Mouse (Mus musculus) stomach, embryonic 14.5 days (tissue): ENCODE results near the gene Rcc2. TPM values are rescaled to one million over a fixed set of nuclear protein-coding genes. Genes with fewer than 3 reads are reported as not detected.

ENCODE experiments used
- ATAC-seq: fragments of 200-750 bp; cut with Nextera tagmentation; 2 replicates; pipeline ENCODE4 v1.8.0; 2017; ENCODE audit warnings: low read depth, moderate TSS enrichment; ENCODE audit not compliant: insufficient number of reproducible peaks, insufficient read depth, low FRiP score
- H3K27ac ChIP-seq: fragments of 300-500 bp; sonication (generic); 2 replicates; pipeline ENCODE4 v1.5.1; 2014; ENCODE audit warnings: mild to moderate bottlenecking, low read length, moderate library complexity, mixed read lengths
- H3K27me3 ChIP-seq: fragments of 300-500 bp; sonication (generic); 2 replicates; pipeline ENCODE4 v1.6.1; 2014; ENCODE audit warnings: low read length, control low read depth, mixed read lengths; ENCODE audit not compliant: control insufficient read depth, insufficient read depth
- H3K36me3 ChIP-seq: fragments of 300-500 bp; sonication (generic); 2 replicates; pipeline ENCODE4 v1.6.1; 2014; ENCODE audit warnings: mild to moderate bottlenecking, control low read depth, low read length, moderate library complexity, mixed read lengths; ENCODE audit not compliant: control insufficient read depth, insufficient read depth
- H3K4me1 ChIP-seq: fragments of 300-500 bp; sonication (generic); 2 replicates; pipeline ENCODE4 v1.6.1; 2014; ENCODE audit warnings: low read length, control low read depth, mixed read lengths; ENCODE audit not compliant: control insufficient read depth, insufficient read depth
- H3K4me2 ChIP-seq: fragments of 300-500 bp; sonication (generic); replicated peaks from 2 replicates; pipeline ENCODE4 v1.6.1; 2014; ENCODE audit warnings: low read depth, low read length, control low read depth
- H3K4me3 ChIP-seq: fragments of 300-500 bp; sonication (generic); 2 replicates; pipeline ENCODE4 v1.5.1; 2014; ENCODE audit warnings: low read depth, low read length, control low read depth
- H3K9ac ChIP-seq: fragments of 300-500 bp; sonication (generic); replicated peaks from 2 replicates; pipeline ENCODE4 v1.6.1; 2014; ENCODE audit warnings: low read depth, mild to moderate bottlenecking, control low read depth, low read length, moderate library complexity, mixed read lengths
- H3K9me3 ChIP-seq: fragments of 300-500 bp; sonication (generic); 2 replicates; pipeline ENCODE4 v1.6.1; 2016; ENCODE audit warnings: low read depth, low read length, control low read depth; ENCODE audit not compliant: control insufficient read depth
- WGBS: fragments of 180-500 bp; shearing (Covaris S2); extraction: QIAGEN DNeasy Blood & Tissue Kit; methylation state at CpG from one replicate; pipeline ENCODE4 v1.1.7; 2014; 5-methylcytosine and 5-hydroxymethylcytosine counted together
- polyA plus RNA-seq: library from polyadenylated mRNA; unstranded; fragments of >200 nt; fragmentation: Nextera tagmentation; extraction: Ambion mirVana; gene quantifications from 2 replicates; pipeline ENCODE4 v1.2.1, GENCODE M21; 2014

Rcc2 gene
- 26.2 and 26.6 TPM in 2 replicates for polyA plus RNA-seq

GRCm38 (mm10) chr4:140700269-140701018 lies at the start of gene Rcc2:
Gene Rcc2 (plus strand): TSS chr4:140700541.
- Histone ChIP-seq H3K4me2 (peak within 1 kb of the TSS; percentile 78), H3K27ac (peak within 1 kb of the TSS; percentile 98), H3K9ac (peak within 1 kb of the TSS; percentile 94), H3K27me3 (0 out of 2 replicates have a peak, but pooled peaks cover 3% of the 10 kb centered on the region), H3K4me1 (peaks cover 18% of the 10 kb centered on the region), H3K9me3 (no peaks in the 10 kb centered on the region), H3K4me3 (peak within 1 kb of the TSS; percentile 81), H3K36me3 (peaks cover 4% of the 10 kb centered on the region; the same call in 1 of the 2 replicates)
- ATAC-seq, result no peak
- WGBS, result 8% methylated on average over 20 of the region's 20 CpGs

- no peak overlapping the region for H3K27ac ChIP-seq
- peaks cover 25% of the 10 kb centered on the region for H3K4me1 ChIP-seq
- ATAC-seq, result no peak
- no peaks in the 10 kb centered on the region for H3K9me3 ChIP-seq
- WGBS, result 39% methylated on average over 14 of the region's 14 CpGs
- no peak overlapping the region for H3K4me2 ChIP-seq
- no peaks in the 10 kb centered on the region for H3K36me3 ChIP-seq
- no peak overlapping the region for H3K9ac ChIP-seq
- no peak overlapping the region for H3K4me3 ChIP-seq
- H3K27me3 ChIP-seq, result no peaks in the 10 kb centered on the region
Measured at GRCm38 (mm10) chr4:140653835-140654583, 46.3 kb upstream of the Rcc2 start.

- Histone ChIP-seq H3K4me3 (no peak overlapping the region), H3K27ac (no peak overlapping the region), H3K4me1 (peaks cover 19% of the 10 kb centered on the region), H3K4me2 (no peak overlapping the region), H3K9ac (no peak overlapping the region), H3K27me3 (no peaks in the 10 kb centered on the region), H3K9me3 (no peaks in the 10 kb centered on the region), H3K36me3 (no peaks in the 10 kb centered on the region)
- ATAC-seq, result no peak
- 78% methylated on average over 8 of the region's 8 CpGs for WGBS
Measured at GRCm38 (mm10) chr4:140654798-140655197, 45.5 kb upstream of the Rcc2 start.

- WGBS, result 72% methylated on average over 8 of the region's 8 CpGs
- Histone ChIP-seq H3K9me3 (no peaks in the 10 kb centered on the region), H3K9ac (no peak overlapping the region), H3K4me1 (peaks cover 19% of the 10 kb centered on the region), H3K36me3 (no peaks in the 10 kb centered on the region), H3K4me3 (no peak overlapping the region), H3K27me3 (no peaks in the 10 kb centered on the region), H3K27ac (no peak overlapping the region), H3K4me2 (no peak overlapping the region)
- ATAC-seq, result no peak
Measured at GRCm38 (mm10) chr4:140656529-140656928, 43.8 kb upstream of the Rcc2 start.

- H3K4me1 ChIP-seq, result peaks cover 28% of the 10 kb centered on the region
Measured at GRCm38 (mm10) chr4:140657681-140658575, 42.4 kb upstream of the Rcc2 start.

GRCm38 (mm10) chr4:140661406-140662022 lies 38.8 kb upstream of the Rcc2 start:
- no peak for ATAC-seq
- no peak overlapping the region for H3K27ac ChIP-seq
- no peaks in the 10 kb centered on the region for H3K36me3 ChIP-seq
- H3K9me3 ChIP-seq, result no peaks in the 10 kb centered on the region
- H3K4me3 ChIP-seq, result no peak overlapping the region
- H3K4me1 ChIP-seq, result peaks cover 38% of the 10 kb centered on the region
- H3K4me2 ChIP-seq, result no peak overlapping the region
- H3K9ac ChIP-seq, result no peak overlapping the region
- no peaks in the 10 kb centered on the region for H3K27me3 ChIP-seq
- 75% methylated on average over 18 of the region's 18 CpGs for WGBS

More at GRCm38 (mm10) chr4:140657681-140658575, 42.4 kb upstream of the Rcc2 start:
- Histone ChIP-seq H3K9ac (no peak overlapping the region), H3K4me2 (peak overlapping the region; percentile 22; the same call in 1 of the 2 replicates), H3K27me3 (no peaks in the 10 kb centered on the region), H3K36me3 (no peaks in the 10 kb centered on the region), H3K4me3 (0 out of 2 replicates have a peak overlapping the region, but pooled peaks have one; percentile 7), H3K27ac (peak overlapping the region; percentile 87), H3K9me3 (no peaks in the 10 kb centered on the region)
- ATAC-seq, result peak; percentile 76; the same call in 1 of the 2 replicates
- 10% methylated on average over 24 of the region's 24 CpGs for WGBS

GRCm38 (mm10) chr4:140662453-140662852 lies 37.9 kb upstream of the Rcc2 start:
- 32% methylated on average over 7 of the region's 7 CpGs for WGBS
- no peak overlapping the region for H3K9ac ChIP-seq
- peaks cover 34% of the 10 kb centered on the region for H3K4me1 ChIP-seq
- no peak overlapping the region for H3K4me2 ChIP-seq
- no peak overlapping the region for H3K27ac ChIP-seq
- H3K27me3 ChIP-seq, result no peaks in the 10 kb centered on the region
- H3K36me3 ChIP-seq, result no peaks in the 10 kb centered on the region
- ATAC-seq, result no peak
- no peak overlapping the region for H3K4me3 ChIP-seq
- no peaks in the 10 kb centered on the region for H3K9me3 ChIP-seq
